Mouse (Mus musculus): Measurements from ENCODE around the gene Twsg1. TPM values are rescaled to one million over a fixed set of nuclear protein-coding genes. Genes with fewer than 3 reads are reported as not detected.

Gene Twsg1
- total RNA-seq, 2 experiments from 2014 or later, result 111 to 124 TPM

GRCm38 (mm10) chr17:65933741-65934140 lies 17.3 kb downstream of the Twsg1 start:
- DNase-seq, result no peak

- DNase-seq, result no peak
Measured at GRCm38 (mm10) chr17:65931525-65931924, 19.5 kb downstream of the Twsg1 start.

GRCm38 (mm10) chr17:65930960-65931359 lies 20.1 kb downstream of the Twsg1 start:
- DNase-seq, result peak; percentile 59 to 61

GRCm38 (mm10) chr17:65930158-65930826 lies 20.7 kb downstream of the Twsg1 start:
- DNase-seq, result no peak

GRCm38 (mm10) chr17:65929319-65929978 lies 21.6 kb downstream of the Twsg1 start:
- no peak for DNase-seq

- DNase-seq, result no peak
Measured at GRCm38 (mm10) chr17:65927077-65927476, 23.9 kb downstream of the Twsg1 start.

- DNase-seq, result no peak
Measured at GRCm38 (mm10) chr17:65924218-65924617, 26.8 kb downstream of the Twsg1 start.

GRCm38 (mm10) chr17:65921975-65922374 lies 29.1 kb downstream of the Twsg1 start:
- no peak for DNase-seq

- DNase-seq, result no peak
Measured at GRCm38 (mm10) chr17:65919235-65919634, 31.8 kb downstream of the Twsg1 start.

- peak; percentile 71 to 72 for DNase-seq
Measured at GRCm38 (mm10) chr17:65916135-65916668, 34.8 kb downstream of the Twsg1 start.

- no peak for DNase-seq
Measured at GRCm38 (mm10) chr17:65914083-65914482, 36.9 kb downstream of the Twsg1 start.

GRCm38 (mm10) chr17:65912202-65912601 lies 38.8 kb downstream of the Twsg1 start:
- no peak for DNase-seq

GRCm38 (mm10) chr17:65911285-65912069 lies 39.5 kb downstream of the Twsg1 start:
- DNase-seq, result no peak

- DNase-seq, result no peak
Measured at GRCm38 (mm10) chr17:65908270-65908669, 42.8 kb downstream of the Twsg1 start.

- no peak for DNase-seq
Measured at GRCm38 (mm10) chr17:65906895-65907401, 44.1 kb downstream of the Twsg1 start.

- no peak for DNase-seq
Measured at GRCm38 (mm10) chr17:65906313-65906894, 44.6 kb downstream of the Twsg1 start.

GRCm38 (mm10) chr17:65905241-65905640 lies 45.8 kb downstream of the Twsg1 start:
- DNase-seq, result peak in 1 of 2 experiments; percentile 18

GRCm38 (mm10) chr17:65903826-65904225 lies 47.2 kb downstream of the Twsg1 start:
- no peak for DNase-seq

GRCm38 (mm10) chr17:65903011-65903410 lies 48.0 kb downstream of the Twsg1 start:
- DNase-seq, result no peak

GRCm38 (mm10) chr17:65902281-65902680 lies 48.7 kb downstream of the Twsg1 start:
- DNase-seq, result no peak

- DNase-seq, result no peak
Measured at GRCm38 (mm10) chr17:65896016-65896415, 55.0 kb downstream of the Twsg1 start.

- no peak for DNase-seq
Measured at GRCm38 (mm10) chr17:65889476-65889875, 61.5 kb downstream of the Twsg1 start.

Data from adrenal gland, postnatal 36 days (tissue).